Mouse (Mus musculus) heart, postnatal 0 days (tissue): ENCODE measurements around the gene Nat8l. TPM values are rescaled to one million over a fixed set of nuclear protein-coding genes. Genes with fewer than 3 reads are reported as not detected.
"Not testable (repeated sequence)": the region's sequence is repeated elsewhere in the genome, so short reads cannot be mapped to it uniquely, and the experiment has no call there.

Experiments used
- ATAC-seq: fragments of 200-750 bp; cut with Nextera tagmentation; 2 replicates; pipeline ENCODE4 v1.8.0; 2017; ENCODE audit warnings: low read depth, moderate number of reproducible peaks, moderate library complexity; ENCODE audit not compliant: insufficient read depth
- DNase-seq: peaks from one replicate; pipeline ENCODE4 v3.0.0-alpha.2; 2016; ENCODE audit warnings: low spot score
- H3K27ac ChIP-seq: fragments of 300-500 bp; sonication (generic); 2 replicates; pipeline ENCODE4 v1.5.1; 2014; ENCODE audit warnings: low read depth, mild to moderate bottlenecking
- H3K27me3 ChIP-seq: fragments of 300-500 bp; sonication (generic); 2 replicates; pipeline ENCODE4 v1.6.1; 2014; ENCODE audit warnings: low read length, mixed read lengths; ENCODE audit not compliant: control insufficient read depth, insufficient read depth
- H3K36me3 ChIP-seq: fragments of 300-500 bp; sonication (generic); replicated peaks from 2 replicates; pipeline ENCODE4 v1.6.1; 2014; ENCODE audit warnings: low read length, mixed read lengths; ENCODE audit not compliant: control insufficient read depth, insufficient read depth
- H3K4me1 ChIP-seq: fragments of 300-500 bp; sonication (generic); 2 replicates; pipeline ENCODE4 v1.6.1; 2014; ENCODE audit warnings: antibody characterized with exemption; ENCODE audit not compliant: control insufficient read depth, insufficient read depth
- H3K4me2 ChIP-seq: fragments of 300-500 bp; sonication (generic); 2 replicates; pipeline ENCODE4 v1.6.1; 2014; ENCODE audit warnings: low read depth, mild to moderate bottlenecking, low read length, moderate library complexity
- H3K4me3 ChIP-seq: fragments of 300-500 bp; sonication (generic); 2 replicates; pipeline ENCODE4 v1.5.1; 2014; ENCODE audit warnings: low read depth, low read length
- H3K9ac ChIP-seq: fragments of 300-500 bp; sonication (generic); replicated peaks from 2 replicates; pipeline ENCODE4 v1.6.1; 2014; ENCODE audit warnings: low read depth, low read length, mixed read lengths
- H3K9me3 ChIP-seq: fragments of 300-500 bp; sonication (generic); replicated peaks from 2 replicates; pipeline ENCODE4 v1.6.1; 2016; ENCODE audit warnings: low read length; ENCODE audit not compliant: control insufficient read depth
- CTCF ChIP-seq: IDR thresholded peaks from 2 replicates; pipeline ENCODE4 v1.5.1; 2016; ENCODE audit warnings: antibody characterized with exemption, control low read depth, low read depth
- EP300 ChIP-seq: IDR thresholded peaks from 2 replicates; pipeline ENCODE4 v1.6.1; 2016; ENCODE audit warnings: antibody characterized with exemption, low read depth
- WGBS: fragments of 180-500 bp; shearing (Covaris S2); extraction: QIAGEN DNeasy Blood & Tissue Kit; methylation state at CpG from one replicate; pipeline ENCODE4 v1.1.7; 2014; 5-methylcytosine and 5-hydroxymethylcytosine counted together
- polyA plus RNA-seq: library from polyadenylated mRNA; unstranded; fragments of >200 nt; fragmentation: Nextera tagmentation; extraction: Ambion mirVana; gene quantifications from 2 replicates; pipeline ENCODE4 v1.2.1, GENCODE M21; 2015
- total RNA-seq: library from RNA; depleted of rRNA; stranded (reverse); fragments of >200 nt; gene quantifications from 2 replicates; pipeline ENCODE4 v1.2.3, GENCODE M21; 2014; ENCODE audit warnings: low replicate concordance; rRNA removed

The Nat8l gene
- 1.9 and 4.3 TPM in 2 replicates for total RNA-seq
- polyA plus RNA-seq: 0.29 and 0.33 TPM in 2 replicates

DNA sequence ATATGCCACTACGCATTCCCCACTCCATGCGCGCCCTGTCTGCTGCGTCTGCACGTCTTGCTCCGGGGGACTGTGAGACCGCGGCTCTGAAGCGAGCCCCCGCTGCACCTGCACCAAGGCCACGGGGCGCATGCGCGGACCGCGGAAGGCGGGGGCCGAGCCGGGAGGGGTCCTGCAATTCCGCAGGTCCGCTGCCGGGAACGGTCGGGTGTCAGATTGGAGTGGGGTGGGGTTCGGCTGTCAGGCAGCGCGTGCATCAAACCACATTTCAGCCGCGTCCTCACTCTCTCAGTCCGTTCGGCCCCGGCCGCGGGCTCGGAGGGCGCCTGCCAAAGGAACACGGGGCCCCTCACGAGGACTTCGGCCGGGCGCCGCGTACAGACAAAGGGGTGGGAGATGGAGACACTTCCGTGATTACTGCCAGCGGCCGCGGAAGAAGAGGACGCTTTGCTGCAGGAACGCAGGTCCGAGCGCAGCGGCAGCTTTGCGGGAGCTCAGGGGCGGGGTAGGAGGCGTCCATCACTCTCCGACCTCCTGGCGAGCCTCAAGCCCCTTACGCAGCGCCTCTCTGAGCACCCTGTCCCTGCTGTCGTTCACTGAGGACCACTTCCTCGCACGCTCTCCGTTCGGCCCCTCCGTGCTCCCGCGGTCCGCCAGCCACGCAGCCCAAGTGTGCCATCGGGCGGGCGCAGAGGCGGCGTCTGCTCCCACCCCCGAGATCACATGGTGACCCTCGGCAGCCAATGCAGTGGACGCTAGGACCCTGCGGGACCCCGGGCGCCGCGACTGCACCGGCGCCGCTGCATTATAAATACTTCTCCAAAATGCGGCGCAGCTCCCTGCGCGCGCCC is at the start of gene Nat8l:
TSS of gene Nat8l (plus strand) at position 142 of the 851 bp plus-strand sequence.
- peaks cover 62% of the 10 kb centered on the region for H3K27me3 ChIP-seq
- no peaks in the 10 kb centered on the region for H3K36me3 ChIP-seq
- peak within 1 kb of the TSS; percentile 32 for H3K9ac ChIP-seq
- ATAC-seq: peak; percentile 71
- DNase-seq: peak; percentile 23
- no peak within 1 kb of the TSS for H3K27ac ChIP-seq
- H3K4me3 ChIP-seq: peak within 1 kb of the TSS; percentile 53
- under 1% methylated on average over 80 of the region's 90 CpGs for WGBS
- peak within 1 kb of the TSS; percentile 89 for H3K4me2 ChIP-seq
- peaks cover 9% of the 10 kb centered on the region for H3K4me1 ChIP-seq
- TF ChIP-seq CTCF (no peak), EP300 (no peak)
- no peaks in the 10 kb centered on the region for H3K9me3 ChIP-seq

DNA sequence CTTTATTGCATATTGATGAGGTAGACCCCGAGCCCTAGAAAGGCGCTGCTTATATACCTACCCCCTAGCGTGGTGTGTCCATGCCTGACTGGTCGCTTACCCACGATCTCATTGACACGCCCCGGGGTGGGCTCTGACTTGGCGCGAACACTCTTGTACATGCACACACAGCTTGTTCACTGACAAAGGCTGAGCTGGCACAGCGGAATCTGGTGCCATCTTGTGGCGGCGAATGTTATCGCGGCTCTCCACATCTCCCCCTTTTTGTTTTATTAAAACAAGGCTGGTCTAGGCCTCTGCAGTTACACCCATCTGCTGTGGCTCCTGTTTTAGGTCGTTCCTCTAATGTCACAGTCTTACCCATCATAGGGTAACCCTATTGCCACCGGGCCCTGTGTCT is 48.7 kb upstream of the Nat8l start:
- H3K27me3 ChIP-seq, H3K4me3 ChIP-seq, H3K27ac ChIP-seq, DNase-seq, ATAC-seq, H3K9ac ChIP-seq, H3K36me3 ChIP-seq, H3K4me2 ChIP-seq, H3K4me1 ChIP-seq: not testable (repeated sequence)
- WGBS: 88% methylated on average over 16 of the region's 16 CpGs
- peaks cover 16% of the 10 kb centered on the region; the same call in 1 of the 2 replicates for H3K9me3 ChIP-seq

DNA sequence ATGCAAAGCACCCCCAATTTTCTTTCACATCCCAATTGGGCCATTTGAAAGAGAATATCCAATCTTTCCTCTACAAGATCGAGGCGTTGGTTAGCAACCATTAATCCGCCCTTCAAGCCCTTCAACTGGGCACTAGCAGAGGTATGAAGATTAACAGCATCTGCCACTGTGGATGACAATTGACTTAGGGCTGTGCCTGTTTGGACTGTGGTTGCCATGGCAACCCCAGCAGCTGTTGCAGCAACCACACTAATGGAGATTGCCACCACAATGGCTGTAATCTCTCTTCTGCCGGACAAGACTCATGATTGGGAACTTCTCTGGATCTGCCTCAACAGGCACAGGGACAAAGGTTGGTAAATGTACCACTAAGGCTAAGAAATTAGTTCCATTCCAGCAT is 47.5 kb upstream of the Nat8l start:
- DNase-seq: no peak
- ATAC-seq: no peak
- H3K9ac ChIP-seq: no peak overlapping the region
- 84% methylated on average over 4 of the region's 4 CpGs for WGBS
- no peak for TF ChIP-seq CTCF
- no peak for TF ChIP-seq EP300
- no peak overlapping the region for H3K4me3 ChIP-seq
- no peak overlapping the region for H3K4me2 ChIP-seq
- peaks cover 14% of the 10 kb centered on the region; the same call in 1 of the 2 replicates for H3K9me3 ChIP-seq
- H3K27ac ChIP-seq: no peak overlapping the region
- no peaks in the 10 kb centered on the region for H3K4me1 ChIP-seq
- H3K36me3 ChIP-seq: no peaks in the 10 kb centered on the region
- no peaks in the 10 kb centered on the region for H3K27me3 ChIP-seq

DNA sequence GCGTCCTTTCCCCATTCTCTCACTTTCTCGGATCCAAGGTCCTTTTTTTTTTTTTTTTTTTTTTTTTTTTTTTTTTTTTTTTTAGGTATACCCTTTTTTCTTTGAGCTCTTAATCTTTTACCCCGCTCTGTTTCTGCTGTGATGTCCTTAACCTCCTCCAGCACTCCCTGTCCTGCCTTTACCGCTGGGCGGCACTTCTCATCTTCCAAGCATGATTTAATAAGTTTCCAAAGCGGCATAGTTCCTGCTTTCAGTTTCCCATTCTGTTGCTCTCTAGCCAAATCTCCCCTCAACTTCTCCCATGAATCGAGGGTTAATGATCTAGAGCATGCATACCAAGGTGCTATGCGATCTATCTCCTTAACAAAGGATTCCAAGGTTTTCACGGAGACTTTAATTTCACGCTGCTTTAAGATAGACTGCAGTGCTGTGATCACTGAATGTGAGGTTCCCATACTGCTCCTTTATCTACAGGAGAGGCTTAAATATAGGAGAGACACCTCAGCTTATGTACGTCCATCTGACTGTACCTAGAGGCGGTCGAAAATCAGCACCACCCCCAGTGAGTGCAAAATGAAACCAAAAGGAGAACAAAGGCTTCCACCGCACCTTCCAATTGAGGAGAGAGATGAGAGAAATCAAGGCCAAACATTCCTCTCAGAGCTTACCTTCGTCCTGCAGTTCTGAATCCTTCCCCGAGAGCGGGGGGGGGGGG is 42.2 kb upstream of the Nat8l start:
- H3K4me1 ChIP-seq: no peaks in the 10 kb centered on the region
- H3K4me3 ChIP-seq: no peak overlapping the region
- DNase-seq (no peak), ATAC-seq (no peak)
- H3K9ac ChIP-seq: no peak overlapping the region
- peaks cover 8% of the 10 kb centered on the region; the same call in 1 of the 2 replicates for H3K9me3 ChIP-seq
- H3K27me3 ChIP-seq: no peaks in the 10 kb centered on the region
- WGBS: 84% methylated on average over 17 of the region's 17 CpGs
- no peak overlapping the region for H3K27ac ChIP-seq
- no peaks in the 10 kb centered on the region for H3K36me3 ChIP-seq
- no peak overlapping the region for H3K4me2 ChIP-seq
- TF ChIP-seq CTCF (no peak), EP300 (no peak)

DNA sequence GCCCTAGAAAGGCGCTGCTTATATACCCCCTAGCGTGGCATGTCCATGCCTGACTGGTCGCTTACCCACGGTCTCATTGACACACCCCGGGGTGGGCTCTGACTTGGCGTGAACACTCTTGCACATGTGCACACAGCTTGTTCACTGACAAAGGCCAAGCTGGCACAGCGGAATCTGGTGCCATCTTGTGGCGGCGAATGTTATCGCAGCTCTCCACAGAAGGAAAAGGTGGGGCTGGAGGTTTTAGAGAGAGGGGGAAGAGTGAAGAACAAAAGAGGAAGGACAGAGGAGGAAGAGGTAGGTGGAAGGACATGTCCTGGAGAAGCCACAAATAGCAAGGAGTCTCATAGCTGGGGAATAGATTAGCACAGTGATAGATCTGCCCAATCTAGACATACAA is 41.4 kb upstream of the Nat8l start:
- DNase-seq (peak; percentile 39), ATAC-seq (peak; percentile 58; the same call in 1 of the 2 replicates)
- Histone ChIP-seq H3K4me2 (no peak overlapping the region), H3K9me3 (peaks cover 11% of the 10 kb centered on the region; the same call in 1 of the 2 replicates), H3K27ac (no peak overlapping the region), H3K36me3 (no peaks in the 10 kb centered on the region), H3K4me3 (no peak overlapping the region), H3K27me3 (no peaks in the 10 kb centered on the region), H3K9ac (no peak overlapping the region), H3K4me1 (no peaks in the 10 kb centered on the region)
- TF ChIP-seq EP300: no peak
- peak; percentile 97 for TF ChIP-seq CTCF
- 24% methylated on average over 10 of the region's 10 CpGs for WGBS
